Mouse (Mus musculus) liver, adult 2 months (tissue): ENCODE data around the gene Serinc2. TPM values are rescaled to one million over a fixed set of nuclear protein-coding genes. Genes with fewer than 3 reads are reported as not detected.

Experiments used
- DNase-seq: peaks from one replicate; pipeline ENCODE4 v3.0.0-alpha.2; 2011; ENCODE audit warnings: low read depth, low spot score; ENCODE audit errors: extremely low read depth
- H3K27ac ChIP-seq: fragments of 200-500 bp; replicated peaks from 2 replicates; pipeline ENCODE4 v1.5.1; 2012; ENCODE audit warnings: low read depth, mild to moderate bottlenecking, control low read depth, inconsistent platforms, low read length; ENCODE audit not compliant: insufficient read depth
- H3K27me3 ChIP-seq: fragments of 200-500 bp; 2 replicates; pipeline ENCODE4 v1.6.1; 2012; ENCODE audit warnings: mild to moderate bottlenecking, moderate library complexity, low read length, inconsistent platforms; ENCODE audit not compliant: control insufficient read depth, insufficient read depth
- H3K36me3 ChIP-seq: fragments of 200-500 bp; 2 replicates; pipeline ENCODE4 v1.6.1; 2012; ENCODE audit warnings: low read length, inconsistent platforms; ENCODE audit not compliant: control insufficient read depth, insufficient read depth
- H3K4me1 ChIP-seq: fragments of 200-500 bp; 2 replicates; pipeline ENCODE4 v1.6.1; 2011; ENCODE audit warnings: low read length; ENCODE audit not compliant: control insufficient read depth, insufficient read depth
- H3K4me3 ChIP-seq: fragments of 200-500 bp; 2 replicates; pipeline ENCODE4 v1.5.1; 2011; ENCODE audit warnings: low read depth, mild to moderate bottlenecking, control low read depth, low read length, moderate library complexity; ENCODE audit not compliant: insufficient read depth
- H3K79me2 ChIP-seq: fragments of 200-500 bp; 2 replicates; pipeline ENCODE4 v1.6.1; 2012; ENCODE audit warnings: inconsistent platforms, mild to moderate bottlenecking, low read length, moderate library complexity; ENCODE audit not compliant: control insufficient read depth, insufficient read depth
- H3K9ac ChIP-seq: fragments of 200-500 bp; 2 replicates; pipeline ENCODE4 v1.6.1; 2012; ENCODE audit warnings: low read depth, mild to moderate bottlenecking, control low read depth, inconsistent platforms, low read length
- CTCF ChIP-seq: fragments of 200-500 bp; IDR thresholded peaks from 2 replicates; pipeline ENCODE4 v1.5.1; 2011; ENCODE audit warnings: low read depth, low read length, control low read depth
- POLR2A ChIP-seq: fragments of 200-500 bp; IDR thresholded peaks from 2 replicates; pipeline ENCODE4 v1.6.1; 2011; ENCODE audit warnings: low read length, control low read depth; ENCODE audit not compliant: insufficient read depth; ENCODE audit errors: extremely low read depth
- WGBS: fragments of 180-500 bp; shearing (Covaris S2); methylation state at CpG from one replicate; pipeline ENCODE4 v1.1.7; 2018; 5-methylcytosine and 5-hydroxymethylcytosine counted together
- polyA plus RNA-seq: library from polyadenylated mRNA; depleted of rRNA; stranded (reverse); fragments of >200 nt; gene quantifications from 2 replicates; pipeline ENCODE4 v1.2.3, GENCODE M21; 2012
- total RNA-seq: library from RNA; depleted of rRNA; stranded (reverse); fragments of >200 nt; gene quantifications from 2 replicates; pipeline ENCODE4 v1.2.3, GENCODE M21; 2014

Serinc2 gene
- total and polyA plus RNA-seq, 2 experiments, result 1.1 to 20.9 TPM

DNA sequence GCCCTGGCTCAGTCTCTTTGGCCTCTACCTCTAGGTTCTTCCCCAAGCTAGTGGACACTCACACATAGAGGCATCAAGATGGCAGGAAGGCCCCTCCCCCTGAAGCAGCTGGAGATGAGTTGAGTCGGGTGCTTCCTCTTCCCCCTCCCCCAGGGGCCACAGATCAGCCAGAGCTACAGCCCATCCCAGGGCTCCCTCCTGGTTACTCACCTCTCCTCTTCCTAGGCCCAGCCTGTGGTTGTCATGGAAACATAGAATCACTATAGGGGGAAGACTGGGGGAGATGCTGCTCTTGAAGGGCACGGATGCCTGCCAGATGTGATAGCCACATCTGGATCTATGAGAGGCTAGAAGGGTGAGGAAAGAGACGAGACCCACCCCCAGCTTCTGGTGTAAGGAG lies 25.7 kb upstream of the Serinc2 start:
- H3K36me3 ChIP-seq, result no peaks in the 10 kb centered on the region
- no peak overlapping the region for H3K9ac ChIP-seq
- peaks cover 7% of the 10 kb centered on the region; the same call in 1 of the 2 replicates for H3K27me3 ChIP-seq
- TF ChIP-seq POLR2A (no peak), CTCF (no peak)
- WGBS, result 41% methylated on average over 3 of the region's 3 CpGs
- DNase-seq, result no peak
- no peak overlapping the region for H3K27ac ChIP-seq
- H3K79me2 ChIP-seq, result no peaks in the 10 kb centered on the region
- H3K4me1 ChIP-seq, result no peaks in the 10 kb centered on the region; the same call in 1 of the 2 replicates
- H3K4me3 ChIP-seq, result no peak overlapping the region

DNA sequence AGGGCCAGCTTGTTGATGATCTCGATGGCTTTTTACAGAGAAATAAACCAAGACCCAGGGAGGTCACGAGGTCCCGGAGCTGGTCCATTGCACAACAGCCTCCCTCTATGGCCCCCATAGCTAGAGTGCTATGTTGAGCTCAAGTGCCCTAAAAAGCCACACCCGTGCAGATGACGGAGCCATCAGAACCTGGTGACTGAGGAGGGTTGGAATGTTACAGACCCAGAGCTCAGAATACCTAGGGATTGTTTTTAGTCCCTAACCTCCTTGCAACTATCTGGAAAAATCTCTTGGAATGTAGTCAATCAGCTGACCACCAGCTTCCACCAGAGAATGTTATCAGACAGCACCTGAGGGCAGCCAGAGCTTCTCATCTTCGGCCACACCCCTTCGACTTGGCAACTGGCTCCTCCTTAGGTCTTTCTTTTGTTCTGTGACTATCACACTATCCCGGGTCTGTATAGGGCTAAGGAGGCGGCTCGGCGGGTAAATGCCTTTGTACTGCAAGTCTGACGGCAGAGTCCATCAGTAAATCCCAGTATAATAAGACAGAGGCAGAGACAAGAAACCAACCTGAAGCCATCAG lies 23.4 kb upstream of the Serinc2 start:
- DNase-seq, result no peak
- Histone ChIP-seq H3K79me2 (no peaks in the 10 kb centered on the region), H3K4me3 (no peak overlapping the region), H3K9ac (no peak overlapping the region), H3K27me3 (no peaks in the 10 kb centered on the region), H3K4me1 (no peaks in the 10 kb centered on the region), H3K27ac (no peak overlapping the region), H3K36me3 (no peaks in the 10 kb centered on the region)
- 55% methylated on average over 12 of the region's 12 CpGs for WGBS
- TF ChIP-seq CTCF, result no peak
- TF ChIP-seq POLR2A, result no peak

DNA sequence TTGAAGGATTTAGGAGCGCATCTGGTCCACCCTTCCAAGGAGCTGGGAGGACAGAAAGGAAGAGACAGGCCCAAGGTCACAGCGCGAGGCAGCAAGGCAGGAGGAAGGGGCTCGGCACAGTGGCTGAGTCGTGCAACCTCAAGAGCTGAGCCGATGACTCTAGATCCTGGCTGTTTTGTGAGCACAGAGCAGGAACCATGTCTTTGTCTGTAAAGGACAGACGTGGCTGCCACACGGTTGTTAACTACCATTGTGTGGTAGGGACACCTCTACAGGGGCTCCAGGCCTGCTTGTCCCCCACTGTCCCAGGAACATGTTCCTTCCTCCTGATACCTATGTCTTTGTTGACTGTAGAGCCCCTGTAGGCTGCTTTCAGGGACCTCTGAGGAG lies 20.6 kb upstream of the Serinc2 start:
- no peaks in the 10 kb centered on the region for H3K79me2 ChIP-seq
- WGBS, result 73% methylated on average over 8 of the region's 8 CpGs
- no peak for DNase-seq
- no peaks in the 10 kb centered on the region for H3K36me3 ChIP-seq
- no peak overlapping the region for H3K27ac ChIP-seq
- H3K27me3 ChIP-seq, result no peaks in the 10 kb centered on the region
- no peak for TF ChIP-seq POLR2A
- H3K4me3 ChIP-seq, result no peak overlapping the region
- no peaks in the 10 kb centered on the region for H3K4me1 ChIP-seq
- no peak overlapping the region for H3K9ac ChIP-seq

DNA sequence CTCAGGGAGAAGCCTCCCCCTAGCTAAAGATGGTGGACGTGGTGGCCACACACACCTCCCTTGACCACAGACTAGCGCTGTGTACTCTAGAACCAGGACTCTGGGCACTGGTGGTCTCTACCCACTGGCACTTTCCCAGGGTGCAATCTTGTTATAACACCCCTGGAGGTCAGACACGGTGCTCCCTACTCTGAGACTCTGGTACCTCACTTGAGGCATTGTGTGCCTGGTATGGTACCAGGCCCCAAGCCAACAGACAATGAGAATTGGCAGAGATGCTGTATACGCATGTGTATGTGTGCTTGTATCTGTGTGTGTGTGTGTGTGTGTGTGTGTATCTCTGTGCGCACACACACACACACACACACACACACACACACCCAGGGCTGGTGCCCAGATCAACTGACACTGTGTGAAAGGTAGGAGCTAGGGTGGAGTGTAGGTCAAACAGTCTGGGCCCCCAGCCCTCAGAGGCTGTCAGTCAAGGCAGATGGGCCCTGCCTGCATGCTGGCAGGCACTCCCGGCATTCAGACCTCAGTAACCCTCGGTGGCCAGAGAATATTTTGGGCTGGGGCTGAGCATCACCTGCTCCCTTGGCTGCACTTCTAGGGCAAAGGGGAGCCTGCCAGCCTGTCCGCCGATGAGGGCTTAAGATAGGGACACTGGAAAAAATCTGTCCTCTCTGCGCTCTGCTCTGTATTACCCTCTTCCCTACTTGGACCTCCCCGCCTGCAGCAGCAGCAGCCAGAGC lies 20.0 kb upstream of the Serinc2 start:
- Histone ChIP-seq H3K27ac (no peak overlapping the region), H3K4me3 (no peak overlapping the region), H3K4me1 (no peaks in the 10 kb centered on the region), H3K27me3 (no peaks in the 10 kb centered on the region), H3K9ac (no peak overlapping the region), H3K79me2 (no peaks in the 10 kb centered on the region), H3K36me3 (no peaks in the 10 kb centered on the region)
- TF ChIP-seq CTCF (no peak), POLR2A (no peak)
- WGBS, result 66% methylated on average over 11 of the region's 11 CpGs
- no peak for DNase-seq

DNA sequence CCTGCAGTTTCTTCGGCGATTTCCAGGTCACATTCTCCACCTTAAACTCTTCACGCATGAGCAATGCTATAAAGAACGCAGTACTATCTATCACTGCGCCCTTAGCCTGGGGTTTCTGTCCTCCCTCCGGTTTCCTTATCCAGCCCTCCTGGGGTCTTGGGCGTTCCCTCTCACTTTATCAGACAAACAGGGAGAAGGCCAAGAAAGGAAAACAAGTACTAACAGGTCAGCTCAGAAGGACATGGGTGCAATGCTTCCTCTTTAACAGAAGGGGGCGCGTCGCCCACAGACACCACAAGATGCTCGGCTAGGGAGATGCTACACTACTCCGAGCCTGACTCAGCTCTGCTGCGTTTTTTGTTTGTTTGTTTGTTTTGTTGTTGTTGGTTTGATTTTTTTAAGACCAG lies 18.1 kb upstream of the Serinc2 start:
- H3K4me3 ChIP-seq, result no peak overlapping the region
- DNase-seq, result peak; percentile 31
- peak; percentile 79 for TF ChIP-seq CTCF
- no peak for TF ChIP-seq POLR2A

DNA sequence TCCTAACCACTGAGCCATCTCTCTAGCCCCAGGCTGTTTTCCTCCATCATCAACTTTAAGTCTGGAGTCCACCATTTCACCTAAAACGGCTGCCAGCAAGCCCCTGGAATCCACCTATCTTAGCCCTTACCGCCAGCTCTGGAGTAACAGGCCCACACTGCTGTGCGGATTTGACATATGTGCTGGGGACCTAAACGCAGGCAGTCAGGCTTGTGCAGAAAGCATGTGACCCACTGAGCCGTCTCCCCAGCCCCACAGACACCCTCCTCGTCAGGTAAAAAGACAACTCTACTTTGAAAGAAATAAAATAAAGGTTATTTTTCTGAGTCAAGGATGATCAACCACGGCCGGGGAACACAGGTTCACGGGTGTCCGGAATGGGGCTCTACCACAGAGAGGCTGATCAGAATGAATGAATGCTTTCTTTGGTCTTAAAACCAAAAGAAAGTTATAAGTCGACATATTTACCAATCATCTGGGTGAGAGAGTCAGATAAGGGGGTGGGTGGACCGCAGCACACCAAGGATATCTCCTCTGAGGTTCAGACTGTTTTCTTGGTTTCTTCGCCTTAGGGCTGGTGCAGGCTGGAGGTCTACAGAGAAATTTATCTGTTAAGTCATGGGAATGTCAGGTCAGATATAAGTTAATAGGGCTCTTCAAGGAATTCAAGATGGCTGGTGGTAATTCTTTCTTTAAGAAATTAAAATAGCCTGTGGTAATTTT lies 17.4 kb upstream of the Serinc2 start:
- Histone ChIP-seq H3K27me3 (no peaks in the 10 kb centered on the region), H3K36me3 (no peaks in the 10 kb centered on the region), H3K9ac (no peak overlapping the region), H3K27ac (no peak overlapping the region), H3K4me3 (no peak overlapping the region), H3K4me1 (no peaks in the 10 kb centered on the region), H3K79me2 (no peaks in the 10 kb centered on the region)
- no peak for DNase-seq
- WGBS, result 93% methylated on average over 13 of the region's 13 CpGs
- no peak for TF ChIP-seq CTCF
- no peak for TF ChIP-seq POLR2A

More for the DNA sequence above, 18.1 kb upstream of the Serinc2 start:
- H3K79me2 ChIP-seq, result no peaks in the 10 kb centered on the region
- 32% methylated on average over 13 of the region's 13 CpGs for whole genome bisulfite sequencing
- H3K4me1 ChIP-seq, result no peaks in the 10 kb centered on the region
- H3K9ac ChIP-seq, result no peak overlapping the region
- no peaks in the 10 kb centered on the region for H3K27me3 ChIP-seq
- H3K36me3 ChIP-seq, result no peaks in the 10 kb centered on the region
- H3K27ac ChIP-seq, result no peak overlapping the region
